Mouse (Mus musculus) small intestine, adult 2 months (tissue): ENCODE results near the gene Grifin.

Source experiments
- CTCF ChIP-seq: fragments of 200-500 bp; IDR thresholded peaks from 2 replicates; pipeline ENCODE4 v1.5.1; 2012; ENCODE audit warnings: low read depth, mild to moderate bottlenecking, control low read depth, inconsistent platforms, low read length, moderate library complexity, mixed read lengths; ENCODE audit not compliant: insufficient replicate concordance, insufficient read length; ENCODE audit errors: extremely low read depth
- POLR2A ChIP-seq: fragments of 200-500 bp; IDR thresholded peaks from 2 replicates; pipeline ENCODE4 v1.6.1; 2012; ENCODE audit warnings: low read depth, mild to moderate bottlenecking, control low read depth, inconsistent platforms, low read length, moderate library complexity

GRCm38 (mm10) chr5:140565856-140566255, 985 bp upstream of the Grifin start:
- TF ChIP-seq POLR2A, result no peak
- peak; percentile 37; the same call in 1 of the 2 replicates for TF ChIP-seq CTCF
